Mouse (Mus musculus) Patski (cell line): ENCODE measurements around the gene Acpp. TPM values are rescaled to one million over a fixed set of nuclear protein-coding genes. Genes with fewer than 3 reads are reported as not detected.

Experiments used
- ATAC-seq: fragments of 100-300 bp; one replicate; pipeline ENCODE4 v1.8.0; 2021
- CTCF ChIA-PET: fragments of 350-600 bp; sonication (Branson Sonifier 250); formaldehyde crosslinking; loops from one replicate; lab custom pipeline; 2022; ENCODE audit warnings: inconsistent platforms; lab: Charles Lee
- POLR2A ChIA-PET: fragments of 350-600 bp; sonication (Branson Sonifier 250); formaldehyde crosslinking; loops from one replicate; lab custom pipeline; 2022; ENCODE audit warnings: antibody characterized with exemption, inconsistent platforms; lab: Charles Lee
- DNase-seq: peaks from one replicate; pipeline ENCODE4 v3.0.0-alpha.2; 2011; ENCODE audit warnings: low read depth, low spot score
- H3K27me3 ChIP-seq: fragments of 371-371 bp; one replicate; pipeline ENCODE4 v1.5.1; 2021
- CTCF ChIP-seq: fragments of 100-300 bp; IDR thresholded peaks from one replicate; pipeline ENCODE4 v1.5.1; 2021
- in situ Hi-C: fragments of 300-500 bp; cut with MboI; formaldehyde crosslinking; loops from 3 replicates; pipeline ENCODE4 v1.11.1; 2018; ENCODE audit warnings: low pct_unique_long_range_greater_than_20kb, mixed read lengths
- polyA plus RNA-seq: library from polyadenylated mRNA; unstranded; gene quantifications from one replicate; pipeline ENCODE4 v1.2.3, GENCODE M21; 2021

The Acpp gene
- polyA plus RNA-seq, 1 experiment from 2014 or later, result not detected

GRCm38 (mm10) chr9:104305333-104306111 is 32.0 kb downstream of the Acpp start:
- DNase-seq (no peak), ATAC-seq (peak; percentile 62)

GRCm38 (mm10) chr9:104304800-104305199 is 32.7 kb downstream of the Acpp start:
- in situ Hi-C loops, result loop anchor here (5.0 kb wide), 1 partner anchor 227 kb away; no protein-coding TSS in a partner anchor
- peaks cover 3% of the 10 kb centered on the region for H3K27me3 ChIP-seq
- ATAC-seq (no peak), DNase-seq (no peak)
- no peak for TF ChIP-seq CTCF
- ChIA-PET CTCF (interaction anchor here (2.1 kb wide), 1 partner anchor 9 kb away, joined by 5 read pairs; no protein-coding TSS in a partner anchor), POLR2A (no interaction called here)

More at GRCm38 (mm10) chr9:104305333-104306111, 32.0 kb downstream of the Acpp start:
- in situ Hi-C loops, result no loop called here
- ChIA-PET CTCF (interaction anchor here (0.7 to 2.1 kb wide), 4 partner anchors 10 to 36 kb away, joined by 3 to 5 read pairs (median 4); no protein-coding TSS in a partner anchor), POLR2A (no interaction called here)
- H3K27me3 ChIP-seq, result peaks cover 3% of the 10 kb centered on the region
- TF ChIP-seq CTCF, result no peak

GRCm38 (mm10) chr9:104304376-104304775 is 33.2 kb downstream of the Acpp start:
- CTCF ChIA-PET, result interaction anchor here (2.1 kb wide), 1 partner anchor 9 kb away, joined by 5 read pairs; no protein-coding TSS in a partner anchor
- no peak for DNase-seq

GRCm38 (mm10) chr9:104300569-104300968 is 37.0 kb downstream of the Acpp start:
- ATAC-seq (no peak), DNase-seq (no peak)
- ChIA-PET CTCF (interaction anchor here (1.8 kb wide), 1 partner anchor 78 kb away, joined by 5 read pairs; no protein-coding TSS in a partner anchor), POLR2A (no interaction called here)
- peaks cover 3% of the 10 kb centered on the region for H3K27me3 ChIP-seq
- in situ Hi-C loops, result loop anchor here (5.0 kb wide), 1 partner anchor 223 kb away; no protein-coding TSS in a partner anchor
- no peak for TF ChIP-seq CTCF

More at GRCm38 (mm10) chr9:104304376-104304775, 33.2 kb downstream of the Acpp start:
- POLR2A ChIA-PET, result no interaction called here
- TF ChIP-seq CTCF, result no peak
- peaks cover 3% of the 10 kb centered on the region for H3K27me3 ChIP-seq
- no peak for ATAC-seq
- in situ Hi-C loops, result loop anchor here (5.0 kb wide), 1 partner anchor 227 kb away; no protein-coding TSS in a partner anchor

- TF ChIP-seq CTCF, result no peak
- ATAC-seq (no peak), DNase-seq (no peak)
- H3K27me3 ChIP-seq, result peaks cover 3% of the 10 kb centered on the region
- in situ Hi-C loops, result no loop called here
- ChIA-PET CTCF (no interaction called here), POLR2A (no interaction called here)
Observed at GRCm38 (mm10) chr9:104297041-104297440, 40.5 kb downstream of the Acpp start.

- CTCF ChIA-PET, result no interaction called here
- in situ Hi-C loops, result no loop called here
- ATAC-seq, result no peak
Observed at GRCm38 (mm10) chr9:104284934-104285333, 52.6 kb downstream of the Acpp start.

GRCm38 (mm10) chr9:104282536-104282935 is 55.0 kb downstream of the Acpp start:
- CTCF ChIA-PET, result interaction anchor here (0.9 kb wide), 1 partner anchor 71 kb away, joined by 3 read pairs; no protein-coding TSS in a partner anchor
- no peak for TF ChIP-seq CTCF

More at GRCm38 (mm10) chr9:104284934-104285333, 52.6 kb downstream of the Acpp start:
- H3K27me3 ChIP-seq, result peaks cover 6% of the 10 kb centered on the region
- POLR2A ChIA-PET, result no interaction called here
- DNase-seq, result no peak
- no peak for TF ChIP-seq CTCF

GRCm38 (mm10) chr9:104281737-104282136 is 55.8 kb downstream of the Acpp start:
- POLR2A ChIA-PET, result no interaction called here
- ATAC-seq (no peak), DNase-seq (no peak)
- no peaks in the 10 kb centered on the region for H3K27me3 ChIP-seq
- CTCF ChIA-PET, result interaction anchor here (0.9 kb wide), 1 partner anchor 71 kb away, joined by 3 read pairs; no protein-coding TSS in a partner anchor
- in situ Hi-C loops, result no loop called here
- no peak for TF ChIP-seq CTCF

More at GRCm38 (mm10) chr9:104282536-104282935, 55.0 kb downstream of the Acpp start:
- ATAC-seq (no peak), DNase-seq (no peak)
- no peaks in the 10 kb centered on the region for H3K27me3 ChIP-seq
- POLR2A ChIA-PET, result no interaction called here
- in situ Hi-C loops, result no loop called here

GRCm38 (mm10) chr9:104280725-104281495 is 56.6 kb downstream of the Acpp start:
- POLR2A ChIA-PET, result no interaction called here
- H3K27me3 ChIP-seq, result no peaks in the 10 kb centered on the region
- ATAC-seq, result peak; percentile 21
- in situ Hi-C loops, result no loop called here
- DNase-seq, result no peak
- CTCF ChIA-PET, result no interaction called here
- TF ChIP-seq CTCF, result no peak

GRCm38 (mm10) chr9:104277528-104278162 is 59.9 kb downstream of the Acpp start:
- in situ Hi-C loops, result loop anchor here (5.0 kb wide), 1 partner anchor 100 kb away; no protein-coding TSS in a partner anchor
- DNase-seq, result no peak
- ChIA-PET CTCF (interaction anchor here (1.0 to 1.5 kb wide), 3 partner anchors 8 to 30 kb away, joined by 3 to 4 read pairs (median 3); no protein-coding TSS in a partner anchor), POLR2A (no interaction called here)
- no peak for ATAC-seq
- TF ChIP-seq CTCF, result peak; percentile 79
- no peaks in the 10 kb centered on the region for H3K27me3 ChIP-seq
